Mouse (Mus musculus): ENCODE measurements at regions not wholly inside any gene's neighbourhood (a gene's known extent, or its start where the extent isn't known, plus 50 kb on each side); places are given as distances from the start of the nearest gene placed in this dataset.

- TF ChIP-seq POLR2A (IDR thresholded peaks at IDR 0.05; ENCODE audit: low read depth, low read length) (no peak), CTCF (IDR thresholded peaks at IDR 0.05; ENCODE audit: borderline replicate concordance, insufficient read depth, low read length) (no peak)
Measured at GRCm38 (mm10) chr19:16059026-16059425, 73.6 kb upstream of the Gnaq start.

Measured in embryonic fibroblast, embryonic 13.5 days (primary cell).